Mouse (Mus musculus): Measurements from ENCODE around the gene Galnt2.

GRCm38 (mm10) chr8:124373753-124374152, 142.6 kb downstream of the Galnt2 start:
- no peak for TF ChIP-seq POLR2A (IDR thresholded peaks at IDR 0.05; ENCODE audit: control insufficient read depth, extremely low read depth, insufficient read depth, low read length, poor library complexity)
- no peak for TF ChIP-seq CTCF (IDR thresholded peaks at IDR 0.05; ENCODE audit: borderline replicate concordance, control insufficient read depth, extremely low read depth, insufficient read depth, low read length, poor library complexity)
